Mouse (Mus musculus) kidney, postnatal 36 days (tissue): ENCODE results near the gene Sdc3.

ENCODE experiments used
- DNase-seq, 2 experiments: peaks; one replicate each; pipeline ENCODE4 v3.0.0; 2021 to 2022; ENCODE audit warnings: mixed read lengths in 2 of 2

Sdc3 gene

DNA sequence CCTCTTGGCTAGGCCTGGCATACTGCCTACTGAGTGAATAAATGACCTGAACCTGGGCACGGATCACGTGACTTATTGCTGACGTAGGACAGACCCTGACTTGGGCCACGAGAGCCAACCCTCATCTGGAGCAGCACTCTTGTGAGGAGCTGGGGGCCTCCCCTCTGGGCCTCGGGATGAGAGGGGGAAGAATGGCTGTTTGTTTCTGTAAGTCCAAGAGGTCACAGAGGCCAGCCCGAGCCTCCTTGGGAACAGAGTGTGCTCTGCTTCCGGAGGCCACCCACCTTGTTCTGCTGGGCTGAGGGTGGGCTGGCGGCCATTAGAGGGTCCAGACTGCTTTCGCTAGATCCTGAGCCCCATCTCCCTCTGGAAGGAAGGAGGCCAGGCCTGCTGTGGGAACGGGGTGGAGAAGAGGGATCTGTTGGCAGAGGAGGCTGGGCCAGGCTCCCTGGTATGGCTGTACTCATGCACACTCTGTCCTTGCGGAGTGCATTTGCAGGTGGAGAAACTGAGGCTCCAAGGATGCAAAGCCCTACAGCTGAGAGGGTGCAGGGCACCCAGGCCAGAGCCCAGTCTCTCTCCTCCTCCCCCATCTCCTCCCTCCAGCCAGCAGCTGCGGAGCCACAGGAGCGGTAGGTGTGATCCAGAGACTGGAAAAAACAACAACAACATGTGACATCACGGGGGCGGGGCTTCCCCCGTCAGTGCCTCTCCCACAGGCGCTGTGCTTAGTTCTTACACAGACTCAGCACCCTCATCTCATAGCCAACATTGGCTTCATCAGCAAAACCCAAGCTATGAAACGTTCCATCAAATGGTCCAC is 36.7 kb downstream of the Sdc3 start:
- peak; percentile 91 for DNase-seq

DNA sequence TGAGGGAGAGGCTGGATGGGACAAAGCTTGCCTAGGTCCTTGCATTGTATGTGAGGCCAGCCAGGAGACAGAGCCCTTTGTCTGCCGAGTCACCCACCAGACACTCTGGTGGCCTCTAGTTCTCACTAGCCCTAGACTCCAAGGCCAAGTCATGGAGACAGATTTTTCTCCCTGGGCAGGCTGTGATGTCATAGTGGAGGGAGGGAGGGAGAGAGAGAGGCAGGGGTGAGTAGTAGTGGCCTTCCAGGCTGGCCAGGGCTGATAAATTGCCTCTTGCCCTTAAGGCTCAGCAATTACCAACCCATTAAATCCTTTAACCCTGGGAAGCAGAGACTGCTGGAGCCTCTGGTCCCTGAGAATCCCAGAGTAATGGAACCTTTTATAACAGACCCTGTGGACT is 41.8 kb downstream of the Sdc3 start:
- DNase-seq, result no peak

GRCm38 (mm10) chr4:130835550-130835949 is 43.2 kb downstream of the Sdc3 start:
- DNase-seq, result peak; percentile 58 to 62

GRCm38 (mm10) chr4:130836281-130837061 is 44.1 kb downstream of the Sdc3 start:
- peak; percentile 44 to 53 for DNase-seq

DNA sequence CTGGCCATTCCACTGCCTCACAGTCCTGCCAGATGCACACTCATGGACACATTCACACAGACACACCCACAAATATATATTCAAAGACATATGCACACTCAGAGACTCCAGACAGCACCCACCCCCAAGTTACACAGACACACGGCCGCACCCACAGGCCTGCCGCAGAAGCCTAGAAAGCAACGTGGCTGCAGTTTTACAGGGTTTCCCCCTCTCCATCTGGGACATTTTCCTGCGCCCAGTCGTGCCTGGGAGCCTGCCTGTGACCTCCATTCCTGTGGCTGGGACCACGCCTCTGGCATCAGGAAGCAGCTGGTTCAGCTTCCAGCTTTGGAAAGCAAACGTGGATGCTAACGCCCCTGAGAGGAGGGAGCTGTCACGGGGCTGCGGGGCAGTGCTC is 46.2 kb downstream of the Sdc3 start:
- peak; percentile 39 to 49 for DNase-seq

DNA sequence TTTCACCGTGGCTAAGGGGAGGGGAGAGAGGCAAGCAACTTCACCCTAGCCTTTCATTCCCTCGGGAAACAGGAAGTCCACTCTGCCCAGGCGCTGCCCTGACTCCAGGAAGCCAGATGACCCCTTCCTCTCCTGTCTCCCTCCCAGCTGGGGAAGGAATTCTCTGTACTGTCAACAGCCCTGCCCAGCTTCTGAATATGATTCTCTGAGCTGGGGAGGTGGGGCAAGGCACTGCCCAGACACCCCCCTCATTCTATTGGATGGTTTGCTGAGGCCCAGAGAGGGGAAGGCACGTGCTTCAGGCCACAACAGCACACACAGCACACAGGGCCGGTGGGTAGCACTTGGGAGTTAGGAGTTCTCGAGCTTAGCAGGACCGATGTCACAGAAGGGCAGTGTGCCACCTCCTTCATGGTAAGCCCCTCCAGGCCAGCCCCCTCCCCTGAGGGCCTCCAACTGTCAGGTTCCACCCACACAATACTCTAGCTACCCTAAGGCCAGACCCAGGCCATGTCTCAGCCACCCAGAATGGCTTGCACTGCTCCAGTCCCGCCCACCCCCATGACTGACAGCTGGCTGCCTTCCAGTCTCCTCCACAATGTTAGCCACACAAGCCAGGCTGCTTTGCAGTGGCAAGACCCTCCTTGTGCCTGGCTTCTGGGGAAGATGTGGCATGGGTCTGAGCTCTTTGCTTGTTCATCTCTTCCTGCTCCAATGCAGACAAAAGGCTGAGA is 48.9 kb downstream of the Sdc3 start:
- DNase-seq, result peak; percentile 60 to 72

GRCm38 (mm10) chr4:130848814-130849213 is 56.5 kb downstream of the Sdc3 start:
- no peak for DNase-seq

- no peak for DNase-seq
Observed at GRCm38 (mm10) chr4:130857661-130858060, 65.3 kb downstream of the Sdc3 start.

- no peak for DNase-seq
Observed at GRCm38 (mm10) chr4:130858880-130859279, 66.5 kb downstream of the Sdc3 start.

- no peak for DNase-seq
Observed at GRCm38 (mm10) chr4:130859467-130859866, 67.1 kb downstream of the Sdc3 start.

- no peak for DNase-seq
Observed at GRCm38 (mm10) chr4:130860902-130861652, 68.7 kb downstream of the Sdc3 start.

DNA sequence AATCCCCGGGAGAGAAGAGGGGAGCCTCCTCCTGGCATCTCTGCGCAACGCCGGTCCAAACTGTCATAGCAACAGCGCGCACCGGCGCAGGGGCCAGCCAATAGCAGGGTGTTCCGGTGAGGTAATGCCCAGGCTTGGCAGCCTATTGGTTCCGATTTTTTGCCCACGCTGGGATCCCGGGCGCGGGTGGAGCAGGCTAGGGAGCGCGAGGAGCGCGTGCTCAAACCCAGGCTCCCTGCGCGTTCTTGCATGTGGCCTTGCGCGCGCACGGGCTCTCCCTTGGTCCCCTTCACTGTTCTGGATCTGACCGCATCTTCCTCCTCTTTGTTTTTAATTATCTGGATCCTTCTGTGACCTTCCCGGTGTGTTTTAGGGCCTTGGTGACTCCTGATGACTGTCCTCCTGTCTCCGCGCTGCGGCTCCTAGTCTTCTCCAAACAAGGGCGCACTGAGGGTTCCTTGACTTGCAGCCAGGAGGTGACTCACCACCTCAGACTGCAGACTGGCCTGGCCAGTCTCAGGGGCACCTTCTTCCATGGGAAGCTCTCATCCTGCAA is 69.4 kb downstream of the Sdc3 start:
- peak; percentile 41 to 65 for DNase-seq

DNA sequence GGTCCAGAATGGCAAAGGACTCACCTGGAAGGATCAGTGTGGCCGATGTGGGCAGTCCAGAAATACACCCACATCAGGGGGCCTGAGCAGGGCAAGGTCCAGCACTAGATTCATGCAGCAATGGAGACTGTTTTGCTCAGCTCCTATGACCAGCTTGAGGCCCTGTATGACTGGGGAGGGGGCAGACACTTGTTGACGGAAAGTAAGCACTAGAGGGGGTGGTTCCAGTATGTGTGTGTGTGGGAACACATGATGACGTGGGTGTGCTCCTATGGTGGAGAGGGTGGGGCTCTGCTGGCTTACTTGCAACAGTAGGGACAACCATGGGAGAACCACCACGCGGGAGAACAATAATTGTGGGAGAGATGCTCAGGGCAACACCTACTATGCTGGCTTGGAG is 70.2 kb downstream of the Sdc3 start:
- DNase-seq, result no peak

DNA sequence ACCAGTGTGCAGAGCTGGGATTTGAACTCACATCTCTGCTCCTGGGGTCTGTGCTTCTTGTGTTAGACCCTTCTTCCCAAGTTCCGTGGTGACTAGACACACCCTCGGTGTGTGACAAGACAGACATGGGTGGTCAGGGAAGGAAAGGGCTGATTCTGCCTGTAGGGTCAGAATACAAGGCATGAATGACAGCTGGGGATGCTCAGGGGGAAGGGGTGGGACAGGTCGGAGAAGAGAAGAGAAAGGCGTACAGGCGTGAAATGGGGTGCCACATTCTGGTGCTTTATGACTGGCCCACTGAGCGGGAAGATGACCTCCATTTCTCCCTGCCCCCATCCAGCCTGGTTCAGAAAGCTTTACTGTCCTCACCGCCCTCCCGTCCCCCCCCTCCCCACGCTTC is 73.1 kb downstream of the Sdc3 start:
- no peak for DNase-seq

GRCm38 (mm10) chr4:130865901-130866371 is 73.6 kb downstream of the Sdc3 start:
- no peak for DNase-seq

GRCm38 (mm10) chr4:130867940-130868339 is 75.6 kb downstream of the Sdc3 start:
- DNase-seq, result no peak

DNA sequence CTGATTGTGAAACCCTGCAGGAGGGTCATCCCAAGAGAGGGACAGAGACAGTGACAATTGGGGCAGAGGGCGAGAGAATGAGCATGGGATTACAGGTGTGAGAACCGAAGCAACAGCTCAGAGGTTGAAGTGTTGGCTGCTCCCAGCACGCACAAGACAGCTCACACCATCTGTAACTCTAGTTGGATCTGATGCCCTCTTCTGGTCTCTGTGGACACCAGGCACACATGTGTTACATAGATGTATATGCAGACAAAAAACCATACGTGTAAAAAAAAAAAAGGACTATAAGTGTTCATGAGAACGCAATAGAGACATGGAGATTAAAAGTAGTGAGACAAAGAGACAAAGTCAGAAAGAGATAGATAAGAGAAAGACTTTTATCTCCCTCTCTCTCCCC is 76.5 kb downstream of the Sdc3 start:
- DNase-seq, result no peak

DNA sequence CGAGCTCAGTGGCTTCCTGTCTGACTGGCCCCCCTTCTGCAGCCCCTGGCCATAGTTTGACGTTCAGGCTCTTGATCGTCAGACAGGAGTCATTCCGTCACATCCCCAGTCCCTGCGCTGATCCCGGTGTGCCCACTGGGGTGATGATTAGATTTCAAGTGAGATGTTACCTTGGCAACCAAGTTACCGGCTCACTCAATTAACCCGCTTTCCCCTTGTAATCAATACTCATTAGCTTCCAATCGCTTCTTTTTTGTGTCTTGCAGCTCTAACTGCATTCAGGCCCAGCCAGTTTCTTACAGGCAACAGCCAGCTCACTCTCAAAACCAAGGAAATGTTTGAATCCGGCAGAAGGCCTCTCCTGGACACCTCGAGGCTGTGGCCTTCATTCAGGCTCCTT is 80.1 kb downstream of the Sdc3 start:
- DNase-seq, result no peak

DNA sequence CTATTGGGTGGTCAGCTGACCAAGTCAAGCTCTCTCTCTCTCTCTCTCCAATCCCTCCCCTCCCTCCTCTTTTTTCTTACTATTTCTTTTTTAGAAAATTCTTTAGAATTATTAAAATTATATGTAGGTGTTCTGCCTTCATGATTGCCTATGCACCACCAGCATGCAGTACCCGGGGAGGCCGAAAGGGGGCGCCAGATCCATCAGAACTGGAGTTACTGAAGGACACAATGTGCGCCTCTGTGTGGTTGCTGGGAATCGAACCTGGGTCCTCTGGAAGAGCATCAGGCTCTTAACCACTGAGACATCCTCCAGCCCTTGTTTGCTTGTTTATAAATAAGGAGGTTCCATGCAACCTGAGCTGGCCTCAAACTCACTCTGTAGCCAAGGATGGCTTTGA is 81.1 kb downstream of the Sdc3 start:
- peak in 1 of 2 experiments; percentile 16 for DNase-seq

- DNase-seq, result peak; percentile 76 to 89
Observed at GRCm38 (mm10) chr4:130874601-130875000, 82.3 kb downstream of the Sdc3 start.
